Mouse (Mus musculus) left cerebral cortex, postnatal 4 days (tissue): ENCODE data around the gene Ppox. TPM values are rescaled to one million over a fixed set of nuclear protein-coding genes. Genes with fewer than 3 reads are reported as not detected.

Source experiments
- DNase-seq: peaks from one replicate; pipeline ENCODE4 v3.0.0-alpha.2; 2022
- intact Hi-C: fragments of 180-260 bp; cut with DNase I; formaldehyde crosslinking; loops from one replicate; pipeline ENCODE4 v1.15.1; 2025
- total RNA-seq, 2 experiments: library from RNA; stranded (reverse); gene quantifications; 2 replicates each; pipeline ENCODE4 v1.2.3; 2021

Gene Ppox
- total RNA-seq, 2 experiments from 2014 or later = 19.6 to 25.4 TPM

DNA sequence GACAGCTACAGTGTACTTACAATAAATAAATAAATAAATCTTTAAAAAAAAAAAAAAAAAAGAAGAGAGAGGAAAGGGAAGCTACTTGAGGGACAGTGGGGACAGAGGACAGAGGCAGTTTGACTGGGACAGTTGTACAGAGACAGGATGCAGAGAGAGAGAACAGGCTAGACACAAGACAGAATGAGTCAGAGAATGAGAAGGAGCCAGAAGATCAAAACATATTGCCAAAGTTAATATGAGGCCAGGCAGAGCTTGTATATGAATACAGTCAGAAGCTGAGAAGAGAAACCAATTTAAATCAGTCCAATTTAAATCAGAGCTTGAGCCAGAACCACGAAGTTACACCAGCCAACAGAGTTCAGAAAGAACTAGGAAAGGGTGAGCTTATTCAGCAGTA, 12.6 kb downstream of the Ppox start:
- DNase-seq = no peak
- intact Hi-C loops = no loop called here

DNA sequence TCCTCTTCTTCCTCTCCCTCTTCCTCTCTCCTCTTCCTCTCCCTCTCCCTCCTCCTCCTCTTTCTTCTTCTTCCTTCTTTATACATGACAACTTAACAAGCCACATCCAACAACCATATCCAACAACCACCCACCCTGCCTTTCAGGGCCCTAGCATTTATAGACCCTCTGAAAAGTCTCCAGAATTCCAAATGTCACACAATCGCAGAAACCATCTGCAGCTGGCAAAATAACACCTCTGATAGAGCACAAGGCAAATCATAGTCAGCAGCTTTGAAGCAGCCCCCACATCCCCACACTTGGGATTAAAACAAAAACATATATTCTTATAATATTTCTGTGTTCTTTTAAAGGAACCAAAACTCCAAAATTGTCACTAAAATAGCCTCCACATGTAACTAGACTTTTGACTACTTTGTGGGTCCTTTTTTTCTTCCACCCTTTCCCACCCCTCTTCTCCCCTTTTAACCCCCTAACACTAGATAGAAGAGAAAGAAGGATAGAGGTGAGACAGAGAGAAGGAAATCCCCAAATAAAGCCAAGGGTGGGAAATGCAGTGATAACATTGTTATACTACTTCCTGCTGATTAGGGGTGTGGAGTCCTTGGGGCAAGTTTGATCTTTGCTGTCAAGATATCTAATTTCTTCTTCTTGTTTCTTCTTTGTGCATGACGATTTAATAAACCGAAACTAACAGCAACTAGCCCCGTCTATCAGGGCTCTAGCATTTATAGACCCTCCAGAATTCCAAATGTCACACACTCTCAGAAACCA, 14.8 kb downstream of the Ppox start:
- DNase-seq = no peak
- intact Hi-C loops = no loop called here

DNA sequence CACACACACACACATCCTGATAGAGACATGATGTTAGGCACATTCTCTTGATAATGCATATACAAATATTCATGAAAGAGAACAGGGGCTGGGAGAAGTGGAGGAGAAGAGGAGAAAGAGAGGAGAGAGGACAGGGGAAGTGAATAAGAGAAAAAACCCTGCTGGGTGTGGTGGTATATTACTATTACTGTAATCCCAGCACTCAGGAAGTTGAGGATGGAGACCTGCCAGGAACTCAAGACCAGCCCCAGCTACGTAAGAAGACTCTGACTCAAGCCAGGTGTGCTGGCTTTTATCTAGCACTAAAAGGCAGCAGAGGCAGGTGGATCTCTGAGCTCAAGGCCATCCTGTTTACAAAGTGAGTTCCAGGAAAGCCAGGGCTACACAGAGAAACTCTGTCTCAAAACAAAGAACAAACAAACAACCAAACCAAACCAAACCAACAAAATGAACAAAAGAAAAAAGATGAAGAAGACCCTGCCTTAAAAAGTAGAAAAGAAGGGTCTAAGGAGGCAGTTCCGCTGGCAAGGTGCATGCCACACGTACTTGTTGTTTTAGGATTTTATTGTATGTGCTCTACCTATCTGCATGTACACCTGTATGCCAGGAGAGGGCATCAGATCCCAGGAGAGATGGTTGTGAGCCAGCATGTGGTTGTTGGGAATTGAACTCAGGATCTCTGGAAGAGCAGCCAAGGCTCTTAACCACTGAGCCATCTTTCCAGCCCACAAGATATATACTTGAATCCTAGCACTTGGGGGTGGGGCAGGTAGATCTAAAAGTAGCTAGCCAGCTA, 17.1 kb downstream of the Ppox start:
- DNase-seq = no peak
- intact Hi-C loops = no loop called here

DNA sequence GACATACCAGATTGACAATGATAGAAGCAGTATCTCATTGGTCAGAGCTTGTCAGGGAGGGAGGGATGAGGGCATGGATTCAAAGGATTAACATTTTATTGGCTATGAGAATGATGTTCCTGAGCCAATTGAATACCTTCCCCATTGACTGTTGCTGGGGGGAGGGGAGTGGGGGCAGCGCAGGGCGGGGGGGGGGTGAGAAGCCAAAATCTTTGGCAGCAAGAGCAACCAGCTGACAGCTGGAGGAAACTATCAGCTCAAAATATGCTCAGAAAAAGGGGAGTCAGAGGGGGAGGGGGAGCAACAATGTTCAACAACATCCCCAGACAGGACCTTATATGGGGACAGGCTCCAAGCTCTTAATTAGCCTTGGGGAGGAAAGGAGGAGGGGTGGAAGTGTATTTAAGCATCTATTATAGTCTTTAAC, 17.8 kb downstream of the Ppox start:
- DNase-seq = peak; percentile 66
- intact Hi-C loops = no loop called here

DNA sequence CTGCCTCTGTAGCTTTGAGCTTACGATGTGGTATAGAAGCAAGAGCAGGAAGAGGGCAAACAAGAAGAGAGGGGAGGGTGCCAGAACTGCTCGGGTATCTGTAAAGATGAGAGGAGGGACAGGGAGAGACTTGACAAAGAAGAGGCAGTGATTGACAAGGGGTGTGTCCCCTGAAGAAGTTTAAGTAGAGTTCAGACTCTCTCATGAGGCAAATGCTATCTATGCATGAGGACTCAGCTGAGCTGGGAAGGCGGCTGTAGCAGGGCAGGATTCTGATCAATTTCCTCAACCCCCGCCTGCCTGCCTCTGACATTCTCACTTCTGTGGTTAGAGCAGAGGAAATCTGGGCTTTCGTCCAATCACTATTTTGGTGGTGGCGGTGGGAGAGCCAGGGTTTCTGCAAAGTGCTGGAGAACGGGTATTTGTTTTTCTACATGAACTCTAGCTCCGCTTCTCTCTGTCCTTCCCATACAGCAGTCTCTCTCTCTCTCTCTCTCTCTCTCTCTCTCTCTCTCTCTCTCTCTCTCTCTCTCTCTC, 18.3 kb downstream of the Ppox start:
- peak; percentile 73 for DNase-seq
- intact Hi-C loops = no loop called here

DNA sequence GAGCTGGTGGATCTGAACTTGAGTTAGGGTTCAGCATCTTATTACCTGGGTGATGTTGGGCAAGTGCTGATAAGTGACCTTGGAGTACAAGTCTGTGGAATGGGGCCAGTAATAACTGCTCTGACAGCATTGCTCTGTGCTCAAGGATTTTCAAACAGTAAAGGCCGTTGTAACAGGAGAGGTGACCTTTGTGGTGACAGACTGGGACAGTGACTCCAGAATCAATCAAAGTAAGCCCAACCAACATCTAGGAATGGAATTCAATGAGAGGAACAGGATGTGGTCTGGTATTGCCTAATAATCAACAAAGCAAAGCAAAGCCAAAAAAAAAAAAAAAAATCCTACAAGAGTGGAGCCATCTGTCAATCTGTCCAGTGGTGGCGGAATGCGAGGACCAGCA, 20.7 kb downstream of the Ppox start:
- DNase-seq = no peak

DNA sequence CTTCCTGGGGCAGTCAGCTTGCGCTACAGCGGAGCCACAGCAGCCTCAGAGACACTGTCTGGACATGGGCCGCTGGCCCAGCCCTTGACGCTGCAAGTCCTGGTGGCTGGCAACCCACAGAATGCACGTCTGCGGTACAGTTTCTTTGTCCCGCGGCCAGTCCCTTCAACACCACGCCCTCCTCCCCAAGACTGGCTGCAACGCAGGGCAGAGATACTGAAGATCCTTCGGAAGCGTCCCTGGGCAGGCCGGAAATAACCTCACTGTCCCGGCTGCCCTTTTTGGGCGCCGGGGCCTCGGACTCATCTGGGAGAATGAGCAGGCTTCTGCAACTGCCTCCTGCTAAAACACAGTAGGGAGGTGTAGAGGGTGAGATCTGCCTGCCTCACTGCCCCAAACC, 22.1 kb downstream of the Ppox start:
- no peak for DNase-seq
- intact Hi-C loops = no loop called here

More for the DNA sequence above, 20.7 kb downstream of the Ppox start:
- intact Hi-C loops = no loop called here

DNA sequence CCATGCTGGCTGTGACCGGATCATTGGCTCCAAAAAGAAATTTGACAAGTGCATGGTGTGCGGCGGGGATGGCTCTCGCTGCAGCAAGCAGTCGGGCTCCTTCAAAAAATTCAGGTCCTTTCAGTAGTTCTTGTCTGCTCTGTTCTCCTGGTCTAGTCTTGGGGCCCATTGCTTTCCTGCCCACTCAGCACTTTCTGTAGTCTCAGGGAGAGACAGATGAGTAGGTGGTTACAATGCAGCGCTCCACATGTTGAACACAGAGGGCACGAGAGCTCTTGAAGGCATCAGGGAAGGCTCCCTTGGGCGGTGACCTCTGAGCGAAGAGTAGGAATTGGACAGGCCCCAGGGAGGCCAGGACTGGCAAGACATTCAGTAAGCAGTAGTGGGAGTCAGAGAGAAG, 23.2 kb downstream of the Ppox start:
- no peak for DNase-seq
- intact Hi-C loops = loop anchor here (2.0 kb wide), 1 partner anchor 29 kb away; no protein-coding TSS in a partner anchor

DNA sequence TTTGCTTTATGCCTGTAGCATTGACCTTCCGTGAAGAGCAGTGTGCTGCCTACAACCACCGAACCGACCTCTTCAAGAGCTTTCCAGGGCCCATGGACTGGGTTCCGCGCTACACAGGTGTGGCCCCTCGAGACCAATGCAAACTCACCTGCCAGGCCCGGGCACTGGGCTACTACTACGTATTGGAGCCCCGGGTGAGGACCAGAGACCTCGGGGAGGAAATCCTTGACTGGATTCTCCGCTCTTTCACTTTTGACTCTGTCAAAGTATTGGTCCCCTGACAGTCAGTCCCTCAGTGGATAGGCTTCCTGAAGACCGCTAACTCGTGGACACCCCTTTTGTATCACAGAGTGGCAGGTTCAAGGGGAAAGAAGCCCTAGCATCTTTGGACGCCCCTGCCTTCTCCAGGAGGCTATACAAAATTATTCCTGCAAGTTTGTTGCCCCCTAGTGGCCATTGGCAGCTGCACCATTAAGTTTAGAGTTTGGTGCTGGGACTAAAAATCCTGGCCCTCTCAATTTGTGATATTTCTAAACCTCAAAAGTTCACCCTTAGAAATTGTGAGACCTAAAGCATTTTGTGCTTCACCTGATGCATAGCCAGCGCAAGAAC, 23.9 kb downstream of the Ppox start:
- peak; percentile 74 for DNase-seq
- intact Hi-C loops = loop anchor here (2.0 kb wide), 1 partner anchor 28 kb away; no protein-coding TSS in a partner anchor

DNA sequence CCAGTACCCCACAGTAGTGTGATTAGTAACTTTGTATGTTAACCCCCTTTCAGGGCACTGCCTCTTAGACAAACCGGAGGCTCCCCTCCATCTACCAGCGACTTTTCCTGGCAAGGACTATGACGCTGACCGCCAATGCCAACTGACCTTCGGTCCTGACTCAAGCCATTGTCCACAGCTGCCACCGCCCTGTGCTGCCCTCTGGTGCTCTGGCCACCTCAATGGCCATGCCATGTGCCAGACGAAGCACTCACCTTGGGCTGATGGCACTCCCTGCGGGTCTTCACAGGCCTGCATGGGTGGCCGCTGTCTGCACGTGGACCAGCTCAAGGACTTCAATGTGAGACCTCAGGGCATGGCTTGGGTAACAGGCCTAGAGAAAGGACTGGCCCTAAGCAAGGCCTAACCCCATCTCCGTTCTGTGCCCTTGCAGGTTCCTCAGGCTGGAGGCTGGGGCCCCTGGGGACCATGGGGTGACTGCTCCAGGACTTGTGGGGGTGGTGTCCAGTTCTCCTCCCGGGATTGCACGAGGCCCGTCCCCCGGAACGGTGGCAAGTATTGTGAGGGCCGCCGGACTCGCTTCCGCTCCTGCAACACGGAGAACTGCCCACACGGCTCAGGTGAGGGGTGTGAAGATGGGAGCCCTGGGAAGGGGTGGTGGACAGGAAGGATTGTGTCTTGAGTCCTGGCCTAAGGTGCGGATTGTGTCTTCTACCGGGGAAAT, 24.7 kb downstream of the Ppox start:
- no peak for DNase-seq
- intact Hi-C loops = loop anchor here (2.0 kb wide), 1 partner anchor 27 kb away; no protein-coding TSS in a partner anchor

DNA sequence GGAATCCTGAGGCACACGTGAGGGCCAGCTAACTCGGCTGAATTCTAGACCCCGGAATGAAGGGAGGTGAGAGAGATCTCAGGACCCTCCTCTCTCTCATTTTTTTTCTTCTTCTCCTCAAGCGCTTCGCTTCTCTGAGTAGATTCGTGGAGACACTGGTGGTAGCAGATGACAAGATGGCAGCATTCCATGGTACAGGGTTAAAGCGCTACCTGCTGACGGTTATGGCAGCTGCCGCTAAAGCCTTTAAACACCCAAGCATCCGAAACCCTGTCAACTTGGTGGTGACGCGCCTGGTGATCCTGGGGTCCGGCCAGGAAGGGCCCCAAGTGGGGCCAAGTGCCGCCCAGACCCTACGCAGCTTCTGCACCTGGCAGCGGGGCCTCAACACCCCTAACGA, 28.6 kb downstream of the Ppox start:
- intact Hi-C loops = no loop called here
- DNase-seq = peak; percentile 44

DNA sequence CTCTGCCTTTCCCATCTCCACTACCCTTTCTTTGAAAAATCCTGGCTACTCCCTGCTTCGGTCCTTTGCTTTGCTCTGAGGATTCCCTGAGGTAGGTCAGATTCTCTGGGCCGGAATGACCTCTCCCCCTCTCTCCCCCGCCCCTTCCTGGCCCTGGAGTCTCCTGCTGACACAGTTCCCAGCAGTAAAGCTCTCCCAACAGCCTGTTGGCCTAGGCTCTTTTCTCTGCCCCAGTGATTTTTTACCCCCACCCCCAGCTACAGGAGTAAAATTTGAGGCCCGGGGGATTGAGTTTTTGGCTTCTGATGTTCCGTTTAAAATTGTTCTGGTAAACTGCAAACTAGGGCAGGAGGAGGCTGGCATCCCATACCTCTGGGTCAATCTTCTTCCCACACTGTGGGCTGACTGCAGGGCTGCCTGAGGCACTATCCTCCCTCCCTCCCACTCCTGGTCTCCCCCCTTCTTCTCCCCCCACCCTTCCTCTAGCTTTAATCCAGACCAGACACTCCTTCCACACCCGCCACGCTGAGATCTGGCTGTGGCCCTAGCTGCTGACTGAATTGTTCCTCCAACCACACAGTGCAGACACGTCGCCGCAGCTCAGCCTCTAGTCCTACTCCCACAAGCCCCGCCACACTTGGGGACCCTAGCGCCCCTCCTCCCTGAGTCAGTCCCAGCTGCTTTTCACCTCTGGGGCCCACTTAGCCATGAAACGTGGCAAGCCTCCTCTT, 29.2 kb downstream of the Ppox start:
- DNase-seq = peak; percentile 60
- intact Hi-C loops = no loop called here

DNA sequence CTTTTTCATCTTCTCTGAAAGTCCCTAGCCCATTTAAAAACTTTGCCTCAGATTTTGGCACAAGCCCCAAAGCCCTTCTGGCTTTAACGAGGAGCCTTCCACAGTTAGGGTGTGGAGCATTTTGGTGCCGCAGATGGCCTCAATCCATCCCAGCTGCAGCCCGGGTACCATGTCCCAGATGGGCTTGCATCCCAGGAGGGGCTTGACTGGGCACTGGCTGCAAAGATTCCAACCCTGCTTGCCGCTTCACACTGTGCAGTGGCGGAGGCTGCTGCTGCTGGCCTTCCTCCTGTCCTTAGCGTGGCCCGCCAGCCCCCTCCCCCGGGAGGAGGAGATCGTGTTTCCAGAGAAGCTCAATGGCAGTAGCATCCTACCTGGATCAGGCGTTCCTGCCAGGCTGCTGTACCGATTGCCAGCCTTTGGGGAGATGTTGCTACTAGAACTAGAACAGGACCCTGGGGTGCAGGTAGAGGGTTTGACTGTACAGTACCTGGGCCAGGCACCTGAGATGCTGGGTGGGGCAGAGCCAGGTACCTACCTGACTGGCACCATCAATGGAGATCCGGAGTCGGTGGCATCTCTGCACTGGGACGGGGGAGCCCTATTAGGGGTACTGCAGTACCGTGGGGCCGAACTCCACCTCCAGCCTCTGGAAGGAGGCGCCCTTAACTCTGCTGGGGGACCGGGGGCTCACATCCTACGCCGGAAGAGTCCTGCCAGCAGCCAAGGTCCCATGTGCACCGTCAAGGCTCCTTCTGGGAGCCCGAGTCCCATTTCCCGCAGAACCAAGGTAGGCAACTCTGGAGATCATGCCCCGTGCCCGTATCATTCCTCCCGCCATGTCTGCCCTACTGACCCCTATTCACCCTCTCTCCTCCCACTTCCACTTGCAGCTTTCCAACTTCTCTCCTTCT, 30.0 kb downstream of the Ppox start, which contains the start of gene Ndufs2:
TSS of gene Ndufs2 (minus strand) at position 709 of the 914 bp plus-strand sequence.
- peak; percentile 79 for DNase-seq
- intact Hi-C loops = no loop called here

DNA sequence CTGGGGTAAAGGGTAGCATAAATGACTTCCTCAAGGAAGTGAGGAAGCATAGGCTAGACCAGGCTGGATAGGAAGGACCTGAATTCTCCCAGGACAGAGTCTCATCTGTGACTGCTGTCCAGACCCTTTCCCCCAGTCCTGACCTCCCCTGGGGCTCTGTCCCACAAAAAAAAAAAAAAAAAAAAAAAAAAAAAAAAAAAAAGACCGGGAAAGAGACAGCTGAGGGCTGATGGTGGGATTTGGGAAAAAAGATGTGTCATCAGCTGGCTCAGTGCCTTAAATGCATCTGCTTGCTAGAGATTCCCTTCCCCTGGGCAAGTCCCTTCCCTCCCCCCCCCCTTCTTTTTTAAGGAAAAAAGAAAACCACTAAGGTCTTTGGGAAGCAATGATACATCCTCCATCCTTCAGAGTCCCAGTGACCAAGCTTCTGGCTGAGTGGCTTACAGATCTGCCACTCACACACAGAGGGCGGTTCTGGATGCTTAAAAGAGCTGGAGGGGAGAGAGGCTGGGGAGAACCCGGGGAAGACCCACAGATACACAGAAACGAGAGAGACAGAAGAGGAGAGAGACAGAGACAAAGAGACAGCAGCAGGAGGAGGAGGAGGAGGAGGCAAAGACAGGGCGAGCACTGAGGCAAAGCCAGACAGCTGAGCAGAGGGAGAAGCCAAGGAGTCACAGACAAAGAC, 30.9 kb downstream of the Ppox start, which contains the start of gene Adamts4:
TSS of gene Adamts4 (plus strand) at position 509 of the 688 bp plus-strand sequence.
- intact Hi-C loops = no loop called here
- peak; percentile 56 for DNase-seq

DNA sequence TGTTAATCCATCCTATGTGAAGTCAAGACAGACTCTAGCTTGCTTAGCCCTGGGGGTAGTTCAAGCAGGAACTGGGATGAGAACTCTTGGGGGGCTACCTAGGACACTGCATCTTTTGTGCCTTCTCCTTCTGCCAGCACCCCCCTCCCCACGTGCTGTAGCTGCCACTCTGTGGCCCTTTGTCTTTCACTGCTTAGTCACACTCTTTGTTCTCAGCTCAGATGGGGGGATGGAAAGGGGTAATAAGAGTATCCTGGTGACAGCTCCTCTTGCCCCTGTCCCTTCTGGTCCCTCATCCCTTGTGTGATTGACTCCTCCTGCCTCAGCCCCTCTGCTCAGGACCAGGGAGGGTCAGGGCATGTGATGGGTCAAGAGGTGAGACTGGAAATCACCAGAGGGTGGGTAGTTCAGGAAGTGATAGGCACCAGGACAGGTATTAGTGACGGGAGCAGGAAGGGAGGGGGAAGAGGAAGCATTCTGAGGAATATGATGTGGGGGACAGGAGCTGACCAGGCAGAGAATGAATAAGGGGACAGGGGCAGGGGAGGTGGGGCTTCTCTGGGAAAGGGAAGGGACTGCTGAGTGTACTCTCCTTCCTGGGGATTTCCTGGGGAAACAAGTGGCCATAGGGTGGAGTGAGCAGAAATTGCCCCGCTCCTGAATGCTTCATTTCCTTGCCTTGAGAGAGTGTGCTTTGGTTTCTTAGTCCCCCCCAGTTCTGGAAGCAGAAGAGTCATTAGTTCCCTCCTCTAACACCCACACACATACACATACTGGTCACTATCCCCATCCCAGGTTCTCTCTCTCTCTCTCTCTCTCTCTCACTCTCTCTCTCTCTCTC, 32.4 kb downstream of the Ppox start:
- intact Hi-C loops = no loop called here
- no peak for DNase-seq

DNA sequence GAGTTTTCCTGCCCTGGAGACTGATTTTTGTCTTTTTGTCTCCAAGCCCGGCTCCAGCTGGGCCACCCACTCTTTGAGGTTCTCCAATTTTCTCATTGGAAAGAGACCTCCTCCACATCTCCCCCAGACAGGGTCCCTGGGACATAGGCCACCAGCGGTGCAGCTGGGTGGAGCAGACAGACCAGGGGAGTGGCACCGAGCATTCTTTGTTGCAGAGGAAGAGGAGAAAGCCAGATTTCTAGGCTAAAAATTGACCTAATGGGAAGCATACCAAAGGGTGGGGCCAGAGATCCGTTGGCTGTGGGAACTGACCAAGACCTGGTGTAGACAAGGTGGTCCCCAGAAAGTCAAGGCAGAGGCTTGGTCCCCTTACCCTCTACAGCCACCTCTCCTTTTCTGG, 33.1 kb downstream of the Ppox start:
- intact Hi-C loops = no loop called here
- DNase-seq = no peak

DNA sequence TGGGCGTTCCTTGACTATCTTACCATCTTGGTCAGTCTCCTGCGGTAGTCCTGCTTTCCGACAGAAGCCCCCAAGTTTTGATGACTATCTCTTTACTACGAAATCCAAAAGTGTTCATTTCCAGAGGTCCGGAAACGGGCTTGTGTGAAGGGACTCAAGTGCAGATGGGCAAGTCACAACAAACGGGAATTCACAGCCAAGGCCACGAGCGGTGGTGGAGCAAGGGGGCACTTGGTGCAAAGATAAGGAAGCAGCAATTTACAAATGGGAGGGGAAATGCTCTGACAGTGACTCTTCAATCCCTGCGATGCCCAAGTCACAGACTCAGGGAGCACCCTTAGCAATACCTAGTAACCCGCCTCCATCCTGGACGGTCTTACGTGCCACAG, 33.5 kb downstream of the Ppox start:
- intact Hi-C loops = no loop called here
- no peak for DNase-seq
